Comparison of ENCODE assay signal across 8 mouse cellular contexts in genomic region chr11:116027756-116028155, GRCm38 (mm10). TPM values are rescaled to one million over a fixed set of nuclear protein-coding genes. Genes with fewer than 3 reads are reported as not detected.
DNase-seq lines count a peak whose midpoint lies in the region; ATAC-seq and TF ChIP-seq lines count a peak whose summit lies in the region.

Gene H3f3b, minus strand, starts transcription at chr11:116027962.

- ATAC-seq in lung, embryonic 15.5 days (ENCODE audit: borderline replicate concordance, extremely low read depth, low FRiP score, low TSS enrichment) = no peak
- no peak for ATAC-seq in midbrain, embryonic 13.5 days

- no peak for TF ChIP-seq POLR2A in cortical plate, adult 2 months (IDR thresholded peaks at IDR 0.05; ENCODE audit: extremely low read depth, insufficient read depth, low read length)

- H3K36me3 ChIP-seq in lung, embryonic 15.5 days = peaks cover 5% of the 10 kb centered on the region; the same call in 1 of the 2 replicates
- no peaks in the 10 kb centered on the region for H3K36me3 ChIP-seq in midbrain, embryonic 13.5 days

- 77% methylated on average over 4 of the region's 4 CpGs for WGBS in lung, embryonic 15.5 days
- 88% methylated on average over 4 of the region's 4 CpGs for WGBS in midbrain, embryonic 13.5 days

- DNase-seq in lung, postnatal 4 days = no peak
- no peak for DNase-seq in heart, adult 8-10 months (ENCODE audit: low spot score)
- DNase-seq in layer of hippocampus, postnatal 14 days (ENCODE audit: low spot score in 2 of 2) = no peak
- DNase-seq in spleen, postnatal 4 days (ENCODE audit: low spot score in 2 of 2) = no peak
- no peak for DNase-seq in frontal cortex, postnatal 36 days (ENCODE audit: low spot score in 2 of 2)

- peaks cover 27% of the 10 kb centered on the region for H3K4me1 ChIP-seq in lung, embryonic 15.5 days
- peaks cover 4% of the 10 kb centered on the region for H3K4me1 ChIP-seq in cortical plate, adult 2 months (ENCODE audit: control insufficient read depth, insufficient read depth, low read length)
- H3K4me1 ChIP-seq in midbrain, embryonic 13.5 days (replicated peaks) = peaks cover 25% of the 10 kb centered on the region

- H3K27me3 ChIP-seq in lung, embryonic 15.5 days = no peaks in the 10 kb centered on the region
- no peaks in the 10 kb centered on the region for H3K27me3 ChIP-seq in midbrain, embryonic 13.5 days

- H3K4me2 ChIP-seq in lung, embryonic 15.5 days = no peak within 1 kb of the TSS
- H3K4me2 ChIP-seq in midbrain, embryonic 13.5 days (replicated peaks) = no peak within 1 kb of the TSS

- H3K9me3 ChIP-seq in lung, embryonic 15.5 days = no peaks in the 10 kb centered on the region
- no peaks in the 10 kb centered on the region for H3K9me3 ChIP-seq in midbrain, embryonic 13.5 days

- no peak for TF ChIP-seq CTCF in cortical plate, adult 2 months (IDR thresholded peaks at IDR 0.05; ENCODE audit: extremely low read depth, insufficient read depth, low read length)

- no peak within 1 kb of the TSS for H3K9ac ChIP-seq in lung, embryonic 15.5 days
- no peak within 1 kb of the TSS for H3K9ac ChIP-seq in midbrain, embryonic 13.5 days (replicated peaks)

- H3K27ac ChIP-seq in lung, embryonic 15.5 days = no peak within 1 kb of the TSS
- no peak within 1 kb of the TSS for H3K27ac ChIP-seq in cortical plate, adult 2 months (ENCODE audit: insufficient read depth, low read length)
- H3K27ac ChIP-seq in midbrain, embryonic 13.5 days = no peak within 1 kb of the TSS

- no peak within 1 kb of the TSS for H3K4me3 ChIP-seq in lung, embryonic 15.5 days
- H3K4me3 ChIP-seq in cortical plate, adult 2 months (ENCODE audit: insufficient read depth, low read length) = no peak within 1 kb of the TSS
- no peak within 1 kb of the TSS for H3K4me3 ChIP-seq in midbrain, embryonic 13.5 days (replicated peaks)

RNA-seq across cellular contexts. Expression of gene H3f3b, which starts in this region (rescaled TPM):
- 1,879 and 1,955 TPM in 2 replicates for polyA plus RNA-seq in lung, embryonic 15.5 days (2015; fragmentation: Nextera tagmentation; extraction: Ambion mirVana)
- polyA plus RNA-seq in cortical plate, adult 2 months (2012; rRNA removed) = 217 and 235 TPM in 2 replicates
- 100 to 1,000 TPM in 3 of 4 experiments, 10 to 100 TPM in 1; 92.7 to 141 (median 123) TPM for total RNA-seq in heart, adult 8-10 months (2022)
- total RNA-seq in layer of hippocampus, postnatal 14 days (2021) = 100 to 1,000 TPM; 338 to 355 TPM
- polyA plus RNA-seq in midbrain, embryonic 13.5 days (2015; fragmentation: Nextera tagmentation; extraction: Ambion mirVana) = 2,611 and 2,977 TPM in 2 replicates
